Mouse (Mus musculus) layer of hippocampus, postnatal 25 days (tissue): ENCODE data around the gene Egfl7. TPM values are rescaled to one million over a fixed set of nuclear protein-coding genes. Genes with fewer than 3 reads are reported as not detected.

Source experiments
- DNase-seq, 2 experiments: peaks; one replicate each; pipeline ENCODE4 v3.0.0; 2022; ENCODE audit warnings: mixed read lengths in 2 of 2, low spot score in 1 of 2; ENCODE audit errors: extremely low spot score in 1 of 2
- total RNA-seq, 2 experiments: library from RNA; stranded (reverse); gene quantifications; 2 replicates each; pipeline ENCODE4 v1.2.3; 2021

Egfl7 gene
- total RNA-seq, 2 experiments from 2014 or later: 56.8 to 68.2 TPM

DNA sequence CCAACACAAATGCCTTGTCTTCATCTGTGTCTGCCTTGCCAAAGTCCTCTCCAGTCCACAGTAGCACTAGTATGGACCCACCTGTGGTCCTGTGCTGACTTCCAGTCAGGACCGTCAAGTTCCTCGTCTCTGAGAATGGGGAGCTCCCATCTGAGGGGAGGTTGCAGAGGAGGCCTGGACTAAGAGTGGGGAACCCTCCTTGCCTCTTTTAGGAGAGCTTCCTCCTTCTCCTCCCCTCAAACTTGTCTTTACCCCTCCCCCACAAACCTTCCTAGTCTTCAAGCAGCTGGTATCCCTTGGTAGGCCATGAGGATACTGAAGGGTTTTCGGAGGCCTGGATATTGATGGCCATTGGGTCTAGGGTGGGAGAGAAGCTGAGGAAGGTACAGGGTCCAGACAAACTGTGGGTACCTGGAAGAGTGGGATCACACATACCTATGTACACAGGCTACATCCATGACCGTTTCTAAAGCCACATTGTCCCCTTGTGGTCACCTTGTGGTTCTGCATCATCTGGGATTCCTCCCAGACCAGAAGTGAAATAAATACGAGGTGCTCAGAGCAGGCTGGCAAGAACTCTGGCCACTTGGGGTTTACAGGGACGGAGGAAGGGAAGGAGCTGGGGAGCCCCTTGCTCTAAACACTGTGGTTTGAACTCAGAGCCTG is 18.3 kb upstream of the Egfl7 start:
- no peak for DNase-seq

DNA sequence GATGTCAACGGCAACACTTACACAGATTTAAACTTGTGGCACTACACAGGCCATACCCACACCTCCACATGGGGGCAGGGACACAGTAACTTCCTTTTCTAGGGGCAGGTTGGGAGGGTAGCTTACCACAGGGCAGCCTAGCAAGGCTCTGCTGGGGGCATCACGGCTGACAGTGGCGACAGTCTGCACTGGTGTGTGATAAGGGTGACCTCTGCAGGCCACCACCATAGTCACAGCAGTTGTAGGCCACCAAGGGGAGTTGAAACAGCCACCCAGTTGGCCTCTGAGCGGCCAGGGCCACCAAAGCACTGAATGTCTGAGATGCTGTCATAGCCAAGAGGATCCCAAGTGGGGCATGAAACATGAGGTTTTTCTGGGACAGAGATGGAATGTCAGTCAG is 13.6 kb upstream of the Egfl7 start:
- no peak for DNase-seq

DNA sequence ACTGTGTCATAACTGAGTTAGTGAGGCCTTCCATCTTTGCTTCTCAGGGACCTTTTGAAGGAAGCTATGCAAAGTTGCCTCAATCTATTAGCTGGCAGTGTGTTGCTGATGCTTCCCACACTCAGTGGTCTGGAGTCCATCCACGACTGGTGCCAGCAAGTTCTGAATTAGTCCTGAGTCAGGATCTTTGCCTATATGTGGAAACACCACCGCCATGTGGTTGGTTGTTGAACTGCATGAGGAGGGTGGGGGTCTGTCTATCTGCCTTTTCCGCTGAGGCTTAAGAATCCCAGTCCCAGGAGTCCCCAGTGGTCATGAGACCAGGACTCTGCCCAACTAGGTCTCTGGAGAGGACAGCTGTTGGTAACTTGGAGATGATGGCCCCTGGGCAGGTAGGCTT is 9.8 kb upstream of the Egfl7 start:
- DNase-seq: peak; percentile 48 to 78

DNA sequence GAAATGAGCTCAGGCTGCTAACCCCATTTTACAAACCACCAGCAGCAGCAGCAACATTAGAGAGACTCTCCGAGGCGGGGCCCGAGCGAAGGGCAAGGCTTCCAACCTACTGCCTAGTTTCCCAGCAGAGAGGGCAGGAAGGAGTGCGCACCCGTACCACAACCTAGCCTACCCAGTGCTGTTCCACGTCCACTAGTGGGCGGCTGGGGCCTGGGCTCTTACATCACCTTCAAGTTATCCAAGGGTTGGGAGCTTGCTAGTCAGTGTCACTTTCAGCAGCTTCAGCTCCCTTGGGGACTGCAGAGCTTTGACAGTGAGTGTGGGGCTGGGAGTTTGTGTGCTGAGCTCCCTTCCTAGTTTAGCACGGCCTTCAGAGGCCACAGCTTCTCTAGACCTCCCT is 8.4 kb upstream of the Egfl7 start:
- DNase-seq: no peak

GRCm38 (mm10) chr2:26571826-26572225 is 8.0 kb upstream of the Egfl7 start:
- no peak for DNase-seq

DNA sequence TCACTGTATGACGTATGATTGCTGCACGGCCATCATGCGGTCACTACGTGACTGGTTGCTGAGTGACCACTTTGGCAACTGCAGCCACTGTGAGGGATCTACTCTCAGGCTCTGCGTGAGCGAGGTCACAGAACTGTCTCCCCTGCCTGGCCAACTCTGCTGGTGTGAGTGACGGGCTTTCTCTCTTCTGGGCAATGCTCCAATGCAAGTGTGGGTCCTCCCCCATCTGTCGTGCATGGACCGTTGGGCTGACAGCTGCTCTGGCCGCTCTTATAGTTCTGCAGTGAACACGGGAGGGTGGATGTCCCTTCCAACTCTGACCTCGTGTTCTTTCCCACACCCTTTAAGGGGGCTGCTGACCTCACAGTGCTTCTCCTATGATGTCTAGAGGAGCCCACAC is 6.4 kb upstream of the Egfl7 start:
- no peak for DNase-seq

- no peak for DNase-seq
These were observed 6.0 kb upstream of the Egfl7 start for GRCm38 (mm10) chr2:26573807-26574206.

DNA sequence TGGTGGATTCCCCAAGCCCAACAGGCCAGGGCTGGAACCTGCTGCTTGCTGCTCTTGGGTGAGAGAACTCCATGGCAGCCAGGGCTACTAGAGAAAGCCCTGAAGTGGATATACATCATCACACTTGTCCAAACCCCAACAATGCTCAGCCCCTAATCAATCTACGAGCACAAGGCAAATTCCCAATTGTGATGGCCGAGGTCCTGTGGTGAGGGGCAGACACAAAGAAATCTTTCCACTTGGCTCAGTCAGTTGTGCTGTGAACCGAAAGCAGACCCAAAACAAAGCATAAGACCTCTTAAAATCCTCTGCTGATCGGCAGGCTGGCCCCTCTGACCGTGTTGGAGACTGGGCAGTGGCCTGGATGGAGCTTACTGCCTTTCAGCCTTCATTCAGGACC is 5.0 kb upstream of the Egfl7 start:
- no peak for DNase-seq

- DNase-seq: no peak
These were observed 4.4 kb upstream of the Egfl7 start for GRCm38 (mm10) chr2:26575378-26575777.

DNA sequence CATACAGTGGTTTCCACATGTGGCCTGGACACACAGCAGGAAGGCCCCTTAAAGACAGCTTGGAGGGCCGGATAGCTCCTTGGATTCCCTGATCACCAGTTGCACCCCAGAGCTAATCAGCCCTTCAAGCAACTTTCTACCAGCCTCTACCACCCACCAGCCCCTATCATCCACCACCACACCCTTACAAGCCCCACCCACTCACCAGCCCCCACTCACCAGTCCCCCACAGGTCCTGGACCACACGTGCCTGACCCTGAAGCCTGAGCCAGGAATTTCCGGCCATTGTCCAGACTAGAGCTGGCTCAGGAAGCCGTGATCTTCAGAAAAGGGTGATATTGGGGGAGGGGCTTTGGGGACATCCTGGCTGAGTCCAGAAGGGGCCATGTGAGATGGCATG is 3.9 kb upstream of the Egfl7 start:
- DNase-seq: no peak

- no peak for DNase-seq
These were observed 3.4 kb upstream of the Egfl7 start for GRCm38 (mm10) chr2:26576462-26576861.

GRCm38 (mm10) chr2:26578369-26578768 is 1.4 kb upstream of the Egfl7 start:
- no peak for DNase-seq

DNA sequence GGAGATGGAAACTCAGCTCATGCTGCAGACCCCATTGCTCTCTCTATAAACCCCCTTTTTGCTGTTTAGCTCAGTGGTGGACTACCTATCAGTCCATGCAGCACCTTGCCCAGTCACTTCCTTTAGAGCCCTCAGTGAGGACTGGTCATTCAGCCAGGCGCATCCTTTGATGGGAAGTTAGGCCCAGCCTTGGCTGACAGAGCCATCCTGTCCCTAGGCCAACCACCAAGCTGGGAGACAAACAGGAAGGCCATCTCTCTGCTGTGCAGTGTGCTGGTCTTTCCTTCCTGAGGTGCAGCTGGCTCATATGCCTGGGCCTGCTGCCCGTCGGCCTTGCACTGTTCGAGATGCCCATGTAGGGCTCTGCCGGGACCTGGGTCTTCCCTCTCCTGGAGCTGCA is 937 bp downstream of the Egfl7 start:
- DNase-seq: no peak

- no peak for DNase-seq
These were observed 2.4 kb downstream of the Egfl7 start for GRCm38 (mm10) chr2:26582203-26582602.

- DNase-seq: no peak
These were observed 2.9 kb downstream of the Egfl7 start for GRCm38 (mm10) chr2:26582741-26583140.

GRCm38 (mm10) chr2:26583640-26584039 is 3.8 kb downstream of the Egfl7 start:
- no peak for DNase-seq

GRCm38 (mm10) chr2:26585713-26586112 is 5.9 kb downstream of the Egfl7 start:
- no peak for DNase-seq

- DNase-seq: peak; percentile 67
These were observed 6.7 kb downstream of the Egfl7 start, which contains the start of gene Gm20532 for GRCm38 (mm10) chr2:26586294-26587043. Gene Gm20532 (plus strand): TSS chr2:26586639.

GRCm38 (mm10) chr2:26587044-26587405 is 7.2 kb downstream of the Egfl7 start:
- DNase-seq: peak in 1 of 2 experiments; percentile 18

DNA sequence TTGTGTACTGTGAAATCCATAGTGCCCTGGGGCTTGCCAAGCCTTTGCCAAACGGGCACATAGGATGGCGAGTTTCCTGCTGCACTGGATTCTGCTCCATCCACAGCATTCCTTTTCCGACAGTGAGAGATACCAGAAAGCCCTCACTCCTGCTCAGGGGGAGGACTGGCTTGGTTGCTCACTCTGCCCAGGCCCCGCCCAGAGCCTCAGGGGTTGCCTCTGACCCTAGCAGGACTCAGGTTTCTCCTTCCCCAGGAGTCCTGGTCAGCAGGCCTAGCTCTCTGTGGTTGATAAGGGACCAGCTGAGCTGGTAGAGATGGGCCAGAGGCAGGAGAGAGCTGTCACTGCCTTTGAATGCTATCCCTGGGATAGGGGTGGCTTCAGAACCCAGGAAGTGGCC is 8.8 kb downstream of the Egfl7 start:
- no peak for DNase-seq

GRCm38 (mm10) chr2:26589284-26589683 is 9.5 kb downstream of the Egfl7 start:
- no peak for DNase-seq

GRCm38 (mm10) chr2:26590282-26590681 is 10.5 kb downstream of the Egfl7 start:
- no peak for DNase-seq
